Mouse (Mus musculus) stomach, postnatal 0 days (tissue): ENCODE results near the gene Trmt112.

Experiments
- CTCF ChIP-seq: IDR thresholded peaks from 2 replicates; pipeline ENCODE4 v1.5.1; 2016; ENCODE audit warnings: antibody characterized with exemption, low read depth, mild to moderate bottlenecking, moderate library complexity
- EP300 ChIP-seq: optimal IDR thresholded peaks from 2 replicates; pipeline ENCODE3; 2016; ENCODE audit warnings: antibody characterized with exemption

DNA sequence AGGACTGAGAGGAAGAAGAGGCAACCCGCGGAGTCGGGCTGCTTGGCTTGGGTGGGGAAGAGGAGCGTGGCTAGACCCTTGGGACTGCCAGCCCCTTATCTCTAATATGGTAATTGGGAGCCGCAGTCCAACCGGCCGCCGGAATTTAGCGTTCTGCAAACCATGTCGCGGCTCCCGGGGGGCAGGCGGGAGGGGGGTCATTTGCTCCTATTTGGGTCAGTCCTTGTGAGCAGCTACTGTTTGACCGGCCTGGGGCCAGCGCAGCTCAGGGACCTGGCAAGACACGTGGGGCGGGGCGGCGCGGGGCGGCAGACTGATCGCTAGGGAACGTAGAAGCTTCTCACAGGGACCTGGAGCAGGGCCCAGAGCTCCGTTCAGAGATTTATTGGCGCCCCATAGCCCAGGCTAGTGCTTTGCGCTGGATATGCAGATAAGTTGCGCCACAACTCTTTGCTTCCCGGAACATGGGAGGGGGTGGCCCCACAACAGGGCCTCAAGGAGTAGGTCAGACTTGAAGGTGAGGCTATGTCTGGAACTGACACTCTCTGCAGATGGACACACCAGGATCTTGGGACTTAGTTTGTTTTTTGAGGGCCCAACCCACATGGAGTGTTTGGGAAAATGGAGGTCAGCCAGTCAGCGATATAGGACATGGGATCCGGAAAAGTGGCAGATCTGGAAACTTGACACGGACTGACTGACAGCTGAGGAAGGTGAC lies 42.7 kb downstream of the Trmt112 start:
- TF ChIP-seq CTCF (no peak), EP300 (no peak)
